Mouse (Mus musculus) lung, postnatal 0 days (tissue): ENCODE measurements around the gene Top1.

ENCODE experiments used
- CTCF ChIP-seq: IDR thresholded peaks from 2 replicates; pipeline ENCODE4 v1.5.1; 2016; ENCODE audit warnings: antibody characterized with exemption, mild to moderate bottlenecking
- EP300 ChIP-seq: IDR thresholded peaks from 2 replicates; pipeline ENCODE4 v1.6.1; 2016; ENCODE audit warnings: antibody characterized with exemption, mild to moderate bottlenecking, control low read depth

GRCm38 (mm10) chr2:160763816-160764215 is 118.1 kb downstream of the Top1 start:
- no peak for TF ChIP-seq CTCF
- TF ChIP-seq EP300 = no peak
